Mouse (Mus musculus): ENCODE measurements around the gene Pla1a. TPM values are rescaled to one million over a fixed set of nuclear protein-coding genes. Genes with fewer than 3 reads are reported as not detected.
A peak's percentile ranks its signal among the peaks of the same experiment; 100 is the strongest.

Gene Pla1a
- total and polyA plus RNA-seq, 2 experiments: 55.2 to 82.1 TPM

DNA sequence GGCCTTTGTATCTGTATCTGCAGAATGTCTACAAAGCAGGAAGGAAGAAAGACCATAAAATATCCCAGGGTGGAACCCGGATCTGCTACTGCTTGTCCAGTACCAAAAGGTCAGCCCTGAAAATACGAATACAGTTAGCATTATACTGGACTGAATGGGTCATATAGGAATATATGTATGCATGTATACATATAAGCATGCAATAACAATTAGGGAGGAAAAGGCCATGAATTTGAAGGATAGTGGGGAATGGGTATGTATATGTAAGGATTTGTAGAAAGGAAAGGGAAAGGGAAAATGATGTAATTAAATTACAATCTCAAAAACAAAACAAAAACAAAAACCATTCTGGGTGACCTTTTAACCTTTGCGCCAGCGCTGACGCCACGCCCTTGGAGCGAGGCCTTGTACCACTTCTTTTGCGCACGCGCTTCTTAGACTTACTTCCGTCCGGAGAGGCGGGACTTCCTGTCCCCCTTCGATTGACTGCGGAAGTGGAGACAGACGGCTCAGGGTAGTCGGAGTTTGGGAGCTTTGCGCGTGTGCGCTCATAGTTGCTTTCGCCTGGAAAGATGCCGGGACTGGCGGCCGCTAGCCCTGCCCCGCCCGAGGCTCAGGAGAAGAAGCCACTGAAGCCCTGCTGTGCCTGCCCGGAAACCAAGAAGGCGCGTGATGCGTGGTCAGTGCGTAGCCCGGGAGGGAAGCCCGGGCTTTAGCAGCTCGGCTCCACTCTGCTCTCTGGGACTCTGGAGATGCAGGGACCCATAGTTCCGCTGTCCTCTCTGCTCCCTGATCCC is 86.2 kb downstream of the Pla1a start, which contains the start of the genes Cox17 and Gm21987:
Gene Cox17 (plus strand): TSS at position 463 of the 797 bp plus-strand sequence.
Gene Gm21987 (plus strand): TSS at position 512 of the 797 bp plus-strand sequence.
- Histone ChIP-seq H3K79me2 (ENCODE audit: control insufficient read depth, insufficient read depth, low read length) (no peaks in the 10 kb centered on the region), H3K4me3 (ENCODE audit: insufficient read depth, low read depth, low read length) (peak within 1 kb of the TSS; percentile 89), H3K9ac (ENCODE audit: low read depth, low read length) (peak within 1 kb of the TSS; percentile 82), H3K4me1 (ENCODE audit: control insufficient read depth, insufficient read depth, low read length) (peaks cover 4% of the 10 kb centered on the region; the same call in 1 of the 2 replicates), H3K36me3 (ENCODE audit: control insufficient read depth, insufficient read depth, low read length) (peaks cover 20% of the 10 kb centered on the region), H3K27me3 (ENCODE audit: control insufficient read depth, insufficient read depth, low read length) (no peaks in the 10 kb centered on the region), H3K27ac (replicated peaks; ENCODE audit: insufficient read depth, low read depth, low read length) (peak within 1 kb of the TSS; percentile 45)
- DNase-seq (ENCODE audit: extremely low read depth, low read depth, low spot score): peak; percentile 88
- TF ChIP-seq POLR2A (IDR thresholded peaks at IDR 0.05; ENCODE audit: extremely low read depth, insufficient read depth, low read length): 0 out of 2 replicates have a peak, but pooled peaks have one; percentile 35
- no peak for TF ChIP-seq CTCF (IDR thresholded peaks at IDR 0.05; ENCODE audit: low read depth, low read length)
- WGBS: 3% methylated on average over 35 of the region's 35 CpGs

Other genes with a start within 250 kb of the Pla1a start
- 72.3 TPM in 2 replicates for gene Nr1i2, start 138.3 kb downstream of the Pla1a start, total RNA-seq (2014; rRNA removed)
- gene Nr1i2, start 138.3 kb downstream of the Pla1a start, polyA plus RNA-seq (2012; rRNA removed): 45.8 and 53.6 TPM in 2 replicates
- gene Maats1, start 91.0 kb downstream of the Pla1a start, total RNA-seq (2014; rRNA removed): not detected in 2 replicates
- not detected in 2 replicates for gene Maats1, start 91.0 kb downstream of the Pla1a start, polyA plus RNA-seq (2012; rRNA removed)
- 56.6 and 69.9 TPM in 2 replicates for gene Cox17, start 86.2 kb downstream of the Pla1a start, total RNA-seq (2014; rRNA removed)
- 39.4 and 46.7 TPM in 2 replicates for gene Cox17, start 86.2 kb downstream of the Pla1a start, polyA plus RNA-seq (2012; rRNA removed)
- not detected in 2 replicates for gene Gm21987, start 86.1 kb downstream of the Pla1a start, total RNA-seq (2014; rRNA removed)
- not detected in 2 replicates for gene Gm21987, start 86.1 kb downstream of the Pla1a start, polyA plus RNA-seq (2012; rRNA removed)
- gene Popdc2, start 70.9 kb downstream of the Pla1a start, total RNA-seq (2014; rRNA removed): 0.18 TPM in 1 of 2 replicates, not detected in the other
- gene Popdc2, start 70.9 kb downstream of the Pla1a start, polyA plus RNA-seq (2012; rRNA removed): 0.18 and 0.73 TPM in 2 replicates
- 1.9 and 2.8 TPM in 2 replicates for gene Adprh, start 19.6 kb upstream of the Pla1a start, total RNA-seq (2014; rRNA removed)
- 8.0 and 8.5 TPM in 2 replicates for gene Adprh, start 19.6 kb upstream of the Pla1a start, polyA plus RNA-seq (2012; rRNA removed)
- gene Cd80, start 22.4 kb upstream of the Pla1a start, total RNA-seq (2014; rRNA removed): 0.28 and 0.67 TPM in 2 replicates
- gene Cd80, start 22.4 kb upstream of the Pla1a start, polyA plus RNA-seq (2012; rRNA removed): 0.29 TPM in 1 of 2 replicates, not detected in the other
- 29.7 and 35.7 TPM in 2 replicates for gene Timmdc1, start 89.5 kb upstream of the Pla1a start, total RNA-seq (2014; rRNA removed)
- gene Timmdc1, start 89.5 kb upstream of the Pla1a start, polyA plus RNA-seq (2012; rRNA removed): 30.4 and 34.1 TPM in 2 replicates
- gene Poglut1, start 117.1 kb upstream of the Pla1a start, total RNA-seq (2014; rRNA removed): 12.6 and 12.9 TPM in 2 replicates
- 5.6 and 6.9 TPM in 2 replicates for gene Poglut1, start 117.1 kb upstream of the Pla1a start, polyA plus RNA-seq (2012; rRNA removed)
- 8.1 and 9.3 TPM in 2 replicates for gene Tmem39a, start 125.6 kb upstream of the Pla1a start, total RNA-seq (2014; rRNA removed)
- gene Tmem39a, start 125.6 kb upstream of the Pla1a start, polyA plus RNA-seq (2012; rRNA removed): 37.5 and 58.4 TPM in 2 replicates

Measured in liver, adult 2 months (tissue).